Mouse (Mus musculus): ENCODE measurements around the gene Snx30.

The Snx30 gene

DNA sequence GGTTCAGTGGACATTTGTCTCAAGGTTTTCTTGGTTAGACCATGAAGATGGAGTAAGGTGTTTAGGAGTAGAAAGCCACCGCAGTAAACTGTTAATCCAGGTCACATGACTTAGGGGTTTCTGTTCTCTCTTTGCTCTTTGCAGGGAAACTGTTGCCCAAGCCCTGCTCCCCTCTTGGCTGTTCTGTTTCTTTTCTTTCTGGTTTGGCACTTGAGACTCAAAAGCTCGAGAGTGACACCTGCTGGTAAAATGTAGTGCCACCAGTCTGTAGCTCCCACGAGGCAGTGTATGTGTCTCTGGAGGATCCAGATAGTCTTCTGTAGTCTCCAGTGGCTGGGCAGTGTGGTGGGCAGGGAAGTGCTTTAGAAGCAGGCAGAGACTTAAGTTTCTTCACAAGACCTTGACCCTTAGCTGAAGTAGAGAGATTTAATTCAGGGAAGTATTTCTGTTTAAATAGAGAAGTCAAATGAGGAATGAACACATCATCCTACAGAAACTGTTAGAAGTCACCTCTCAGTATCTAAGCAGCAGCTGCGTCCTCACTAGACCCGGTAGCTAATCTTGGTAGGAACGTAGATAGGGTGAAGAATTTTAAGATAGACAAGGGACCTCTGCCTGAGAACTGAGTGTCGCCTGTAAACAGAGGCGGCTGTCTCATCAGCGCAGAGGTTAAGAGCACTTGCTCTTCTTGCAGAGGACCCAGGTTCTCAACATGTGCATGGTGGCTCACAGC is 65.4 kb downstream of the Snx30 start:
- peak; percentile 67 for DNase-seq (ENCODE audit: low read depth, low spot score)

DNA sequence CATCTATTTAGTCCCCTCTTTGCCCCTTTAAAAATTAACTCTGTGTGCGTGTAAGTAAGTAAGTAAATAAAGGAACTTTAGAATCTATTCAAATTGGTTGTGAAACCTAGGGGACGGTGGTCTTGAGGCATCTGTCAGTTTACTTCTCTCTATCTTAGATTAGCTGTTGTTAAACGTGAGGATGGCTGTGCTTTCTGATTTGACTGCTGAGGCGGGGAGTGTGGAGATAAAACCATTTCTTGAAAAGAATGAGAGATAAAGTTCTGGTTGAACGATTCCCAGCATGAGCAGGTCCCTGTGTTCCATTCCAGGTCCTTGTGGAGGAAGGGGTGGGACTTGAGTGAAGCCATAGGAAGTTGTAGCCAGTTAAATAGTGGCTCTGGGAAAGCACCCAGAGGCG is 67.6 kb downstream of the Snx30 start:
- no peak for DNase-seq (ENCODE audit: low read depth, low spot score)

DNA sequence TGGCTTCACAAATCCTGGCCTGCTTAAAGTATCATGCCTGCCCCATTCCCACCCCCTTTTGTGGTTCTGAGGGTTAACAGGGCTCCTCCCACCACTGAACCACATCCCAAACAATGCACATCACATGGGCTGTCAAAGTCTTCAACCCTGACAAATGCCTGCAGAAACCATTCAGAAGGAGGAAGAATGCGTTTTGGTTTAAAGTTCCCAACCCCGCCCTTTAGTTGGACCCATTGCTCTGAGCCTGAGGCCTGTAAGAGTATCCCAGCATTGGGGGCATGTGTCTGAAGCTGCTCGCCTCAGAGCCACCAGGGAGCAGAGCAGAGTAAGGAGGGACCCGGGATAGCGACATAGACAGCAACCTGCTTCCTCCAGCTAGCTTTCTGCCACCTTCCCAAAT is 68.2 kb downstream of the Snx30 start:
- DNase-seq (ENCODE audit: low read depth, low spot score), result no peak

DNA sequence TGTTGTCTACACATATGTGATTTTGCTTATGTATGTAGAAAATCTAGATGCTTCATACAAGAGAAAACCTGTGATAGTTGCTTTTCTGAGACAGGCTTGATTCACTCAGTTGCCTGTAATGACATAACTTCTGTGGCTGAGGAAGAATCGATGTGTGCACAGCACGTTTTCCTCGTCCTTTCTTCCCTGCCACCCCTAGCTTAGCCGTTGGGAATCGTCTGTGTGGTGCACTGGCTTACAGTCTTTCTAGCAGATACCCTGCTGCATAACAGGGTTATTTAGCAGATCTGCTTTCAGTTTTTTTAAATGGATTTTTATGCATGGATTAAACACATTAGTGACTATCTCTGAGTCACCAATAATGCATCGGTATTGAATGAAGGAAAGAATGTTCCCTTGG is 70.9 kb downstream of the Snx30 start:
- no peak for DNase-seq (ENCODE audit: low read depth, low spot score)

DNA sequence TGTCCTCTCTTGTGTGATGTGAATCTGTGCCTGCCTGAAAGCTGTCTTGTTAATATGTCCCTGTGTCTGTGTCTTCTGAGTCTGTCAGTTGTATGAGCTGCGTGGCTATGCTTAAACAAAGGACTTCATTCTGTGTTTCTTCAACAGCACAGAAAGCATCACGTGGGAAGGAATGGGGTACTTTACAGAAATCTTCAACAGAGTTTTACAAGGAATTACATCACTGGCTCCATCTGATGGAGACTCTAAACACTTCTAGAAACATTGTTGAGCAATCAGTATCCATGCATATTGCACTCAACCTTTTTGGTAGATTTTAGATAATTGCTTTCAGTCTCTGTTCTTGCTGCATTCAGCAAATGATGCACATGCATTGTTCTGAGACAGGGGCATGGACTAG is 71.4 kb downstream of the Snx30 start:
- DNase-seq (ENCODE audit: low read depth, low spot score), result no peak

DNA sequence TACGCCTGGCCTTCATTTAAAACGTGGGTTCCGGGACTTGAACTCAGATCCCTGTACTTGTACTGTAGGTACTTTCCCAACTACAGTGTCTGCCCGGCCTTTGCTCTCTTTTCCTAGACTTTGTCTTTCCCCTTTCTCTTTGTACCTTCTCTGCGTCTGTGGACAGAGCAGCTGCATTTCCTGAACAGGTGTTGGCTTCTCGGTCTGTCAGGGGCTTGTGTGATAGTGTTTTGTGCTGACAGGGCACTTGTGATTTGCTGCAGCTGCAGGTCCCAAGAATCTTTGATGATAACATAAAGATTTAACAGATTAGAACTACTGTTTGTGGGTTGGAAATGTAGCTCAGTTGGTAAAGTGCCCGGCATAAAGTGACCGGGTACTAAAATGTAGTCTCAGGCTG is 73.0 kb downstream of the Snx30 start:
- no peak for DNase-seq (ENCODE audit: low read depth, low spot score)

DNA sequence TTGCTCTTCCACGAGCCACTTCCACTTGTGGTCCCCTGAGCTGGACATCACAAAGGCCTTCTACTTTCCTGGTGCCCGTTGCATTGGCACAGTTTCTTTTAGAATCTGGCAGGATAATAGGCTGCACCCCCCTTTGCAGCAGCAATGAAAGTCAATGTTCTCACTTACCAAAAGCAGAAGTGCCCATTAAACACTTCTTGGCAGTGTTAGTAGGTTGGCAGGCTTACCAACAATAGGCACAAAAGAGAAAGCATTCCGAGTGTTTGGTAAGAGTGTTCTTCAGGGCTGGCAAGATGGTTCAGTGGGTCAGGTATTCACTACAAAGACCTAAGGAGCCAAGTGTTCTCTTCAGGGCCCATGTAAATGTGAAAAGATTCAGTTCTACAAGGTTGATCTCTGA is 73.8 kb downstream of the Snx30 start:
- DNase-seq (ENCODE audit: low read depth, low spot score), result no peak

DNA sequence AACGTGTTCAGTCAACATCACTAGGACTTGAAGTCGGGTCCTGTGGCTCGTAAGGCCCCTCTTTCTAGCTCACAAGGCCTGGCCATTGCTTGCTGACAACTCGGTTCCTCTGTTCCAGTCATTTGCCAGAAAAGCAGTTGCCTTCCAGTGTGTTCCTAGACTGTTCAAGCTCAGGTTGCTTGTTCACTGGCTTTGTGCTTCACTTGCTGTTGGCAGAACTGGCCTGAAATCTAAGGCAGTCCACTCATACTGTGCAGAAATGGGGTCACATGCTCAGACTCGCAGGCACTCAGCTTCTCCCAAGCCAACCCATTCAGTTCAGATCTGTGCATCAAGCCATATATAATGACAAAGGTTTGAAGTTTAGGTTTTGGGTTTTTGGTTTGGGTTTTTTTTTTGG is 75.1 kb downstream of the Snx30 start:
- no peak for DNase-seq (ENCODE audit: low read depth, low spot score)

DNA sequence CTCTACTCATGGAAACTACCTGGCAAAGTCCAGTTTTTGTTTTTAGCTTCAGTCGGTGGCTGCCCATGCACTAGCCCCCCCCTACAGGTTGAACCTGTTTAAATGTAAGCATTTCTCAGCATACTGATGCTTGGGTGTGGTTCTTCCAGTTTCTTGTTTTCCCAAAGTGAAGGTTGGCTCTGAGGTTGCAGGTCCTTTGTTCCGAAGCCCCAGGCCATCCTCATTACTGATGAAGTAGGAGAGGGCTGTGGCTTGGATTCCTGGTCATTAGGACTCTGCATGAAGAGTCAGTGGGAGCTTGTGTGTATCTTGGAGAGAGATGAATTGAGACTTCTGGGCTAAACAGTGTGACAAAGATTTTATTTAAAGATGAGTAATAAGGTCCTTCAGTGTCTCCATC is 75.6 kb downstream of the Snx30 start:
- DNase-seq (ENCODE audit: low read depth, low spot score), result no peak

DNA sequence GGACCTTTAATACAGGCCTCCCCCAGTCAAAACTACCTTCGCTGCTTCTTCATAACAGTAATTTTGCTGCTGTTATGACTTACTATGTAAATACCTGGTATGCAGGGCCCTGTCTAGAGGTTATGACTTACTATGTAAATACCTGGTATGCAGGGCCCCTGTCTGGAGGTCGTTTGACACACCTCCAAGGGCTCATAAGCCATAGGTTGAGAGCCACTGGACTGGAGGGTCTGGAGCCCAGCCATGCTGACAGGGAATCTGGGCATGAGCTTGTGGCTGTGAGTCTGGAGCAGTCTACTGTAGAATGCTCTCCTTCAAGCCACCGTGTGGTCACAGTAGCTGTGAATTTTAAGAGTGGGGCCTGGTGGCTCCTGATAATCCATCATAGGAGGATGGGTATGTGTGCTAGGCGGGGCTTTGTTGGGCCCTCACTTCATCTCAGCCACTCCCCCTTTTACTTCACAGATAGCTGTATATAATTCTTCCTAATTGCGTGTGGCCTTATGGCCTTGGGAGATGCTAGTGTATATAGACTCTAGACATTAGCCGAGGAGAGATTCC is 78.6 kb downstream of the Snx30 start:
- no peak for DNase-seq (ENCODE audit: low read depth, low spot score)

DNA sequence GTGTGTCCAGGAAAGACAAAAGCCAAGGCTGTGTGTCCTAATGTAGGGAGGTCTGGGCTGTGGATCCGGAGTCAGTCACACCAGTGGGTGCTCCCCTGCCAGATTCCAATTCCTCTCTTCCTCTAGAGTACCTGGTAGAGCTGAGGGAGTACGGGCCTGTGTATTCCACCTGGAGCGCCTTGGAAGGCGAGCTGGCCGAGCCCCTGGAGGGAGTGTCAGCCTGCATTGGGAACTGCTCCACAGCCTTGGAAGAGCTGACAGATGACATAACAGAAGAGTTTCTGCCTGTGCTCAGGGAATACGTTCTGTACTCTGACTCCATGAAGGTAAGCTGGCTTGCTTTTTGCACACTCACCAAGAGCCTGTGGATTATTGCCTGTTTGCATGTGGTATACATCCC is 80.6 kb downstream of the Snx30 start:
- no peak for DNase-seq (ENCODE audit: low read depth, low spot score)

DNA sequence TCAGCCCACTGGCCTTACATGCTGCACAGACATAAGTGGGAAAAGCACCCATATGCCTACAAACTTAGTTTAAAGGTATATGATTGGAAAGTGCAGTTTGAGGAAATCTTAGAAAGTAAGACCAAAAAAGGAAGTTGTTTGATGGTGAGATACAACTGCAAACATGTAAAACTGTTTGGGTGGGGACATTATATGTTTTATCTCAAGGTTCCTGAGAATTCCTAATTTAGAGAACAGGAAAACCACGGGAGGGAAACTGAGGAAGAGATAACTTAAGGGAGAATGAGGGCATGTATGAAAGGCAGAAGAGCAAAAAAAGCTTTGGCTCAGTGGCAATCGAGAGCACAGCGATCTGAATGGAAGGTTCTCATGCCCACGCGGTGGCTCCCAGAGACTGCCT is 81.4 kb downstream of the Snx30 start:
- DNase-seq (ENCODE audit: low read depth, low spot score), result no peak

DNA sequence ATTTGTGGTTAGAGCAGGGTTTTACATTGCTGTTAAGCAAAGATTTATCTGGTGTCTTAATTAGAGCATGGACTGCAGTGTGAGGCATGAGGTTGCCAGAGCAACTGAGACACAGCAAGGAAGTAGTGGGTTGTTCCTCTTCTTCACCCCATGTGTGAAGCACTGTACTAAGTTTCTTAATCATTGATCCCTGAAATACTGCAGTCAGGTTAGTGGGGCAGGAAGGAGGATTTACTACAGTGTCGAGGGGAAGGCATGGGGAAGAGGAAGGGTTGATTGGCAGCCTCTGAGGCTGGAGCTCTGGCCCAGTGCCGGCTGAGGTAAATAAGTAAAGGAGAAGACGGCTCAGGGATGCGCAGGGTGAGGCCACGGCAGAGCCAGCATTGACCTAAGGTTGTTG is 82.4 kb downstream of the Snx30 start:
- DNase-seq (ENCODE audit: low read depth, low spot score), result no peak

DNA sequence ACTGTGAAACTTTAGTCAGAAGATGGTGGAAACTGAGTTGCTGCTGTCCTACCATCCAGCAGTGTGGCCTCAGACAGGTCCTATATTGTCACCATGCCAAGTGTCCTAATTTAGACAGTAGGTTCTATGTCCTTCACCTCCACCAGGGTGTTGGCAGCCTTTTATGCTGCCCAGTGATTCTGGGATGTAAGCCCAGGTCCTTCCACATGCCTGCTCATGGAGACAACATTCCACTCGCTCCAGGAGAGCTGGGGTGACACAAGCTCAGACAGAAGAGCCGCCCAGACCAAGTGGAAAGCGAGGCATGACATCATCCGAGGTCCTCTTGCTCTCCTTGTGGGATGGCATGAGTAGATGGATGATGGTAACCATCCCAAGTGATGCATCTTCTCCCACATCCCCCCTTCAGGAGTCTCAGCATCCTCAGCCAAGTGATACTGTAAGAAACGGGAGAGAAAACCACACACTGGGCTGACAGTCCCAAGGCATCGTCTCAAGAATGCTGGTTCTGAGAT is 84.5 kb downstream of the Snx30 start:
- no peak for DNase-seq (ENCODE audit: low read depth, low spot score)

DNA sequence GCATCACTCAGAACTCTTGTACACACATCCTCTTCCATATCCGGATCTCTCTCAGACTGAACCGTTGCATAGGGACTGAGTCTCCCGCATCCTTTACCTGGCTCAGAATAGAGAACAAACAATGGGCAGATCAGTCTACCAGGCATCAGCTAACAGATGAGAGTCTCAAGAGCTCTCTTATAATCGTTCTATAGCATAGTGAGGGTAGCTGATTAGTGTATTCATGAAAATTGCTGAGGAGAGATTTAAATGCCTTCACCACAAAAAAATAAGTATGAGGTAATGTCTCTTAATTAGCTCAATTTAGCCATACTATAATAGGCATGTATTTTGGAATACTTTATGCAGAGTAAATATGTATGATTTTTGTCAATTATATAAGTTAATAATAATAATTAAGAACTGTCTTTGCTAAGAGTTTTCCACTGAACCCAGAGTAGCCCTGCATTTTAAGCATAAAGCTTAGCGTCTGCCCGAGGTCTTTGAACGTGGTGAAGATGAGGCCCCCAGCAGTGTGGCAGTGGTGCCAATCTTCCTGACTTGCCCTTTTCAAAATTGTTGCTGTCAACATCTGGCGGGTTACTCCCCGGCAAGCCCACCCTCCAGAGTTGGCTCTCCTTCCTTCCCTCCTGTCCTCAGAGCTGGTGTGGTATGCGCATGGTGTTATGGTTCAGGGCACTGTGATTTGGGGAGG is 86.2 kb downstream of the Snx30 start:
- DNase-seq (ENCODE audit: low read depth, low spot score), result no peak

DNA sequence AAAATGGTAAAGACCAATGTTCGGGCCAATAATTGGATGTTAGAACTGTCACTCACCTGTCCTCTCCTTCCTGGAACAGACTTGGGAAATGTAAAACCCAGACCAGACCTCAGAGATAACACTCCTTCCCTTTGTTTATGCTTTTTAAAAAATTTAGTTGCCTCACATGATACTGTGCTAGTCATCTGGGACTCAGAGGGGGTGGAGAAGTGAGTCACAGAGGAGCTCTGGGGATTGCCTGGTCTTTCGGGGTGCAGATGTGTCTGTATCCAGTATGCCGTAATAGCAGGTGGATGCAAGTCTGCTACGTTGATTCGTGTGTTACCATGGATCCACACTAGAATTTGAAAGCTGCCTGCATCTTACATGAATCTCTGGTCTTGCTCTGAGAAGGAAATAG is 87.1 kb downstream of the Snx30 start:
- no peak for DNase-seq (ENCODE audit: low read depth, low spot score)

DNA sequence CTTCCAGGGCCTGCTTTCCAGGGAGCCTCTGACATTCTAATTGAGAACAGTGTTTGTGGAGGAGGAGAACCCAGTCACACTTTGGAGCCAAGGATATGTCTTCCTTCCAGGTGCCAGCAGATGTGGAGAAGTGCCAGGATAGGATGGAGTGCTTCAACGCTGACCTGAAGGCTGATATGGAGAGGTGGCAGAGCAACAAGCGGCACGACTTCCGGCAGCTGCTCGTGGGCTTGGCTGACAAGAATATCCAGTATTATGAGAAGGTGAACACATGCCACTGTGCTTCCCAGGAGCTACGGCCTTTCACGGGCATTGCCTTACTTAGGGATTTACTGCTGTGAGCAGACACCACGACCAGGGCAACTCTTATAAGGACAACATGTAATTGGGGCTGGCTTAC is 88.8 kb downstream of the Snx30 start:
- no peak for DNase-seq (ENCODE audit: low read depth, low spot score)

DNA sequence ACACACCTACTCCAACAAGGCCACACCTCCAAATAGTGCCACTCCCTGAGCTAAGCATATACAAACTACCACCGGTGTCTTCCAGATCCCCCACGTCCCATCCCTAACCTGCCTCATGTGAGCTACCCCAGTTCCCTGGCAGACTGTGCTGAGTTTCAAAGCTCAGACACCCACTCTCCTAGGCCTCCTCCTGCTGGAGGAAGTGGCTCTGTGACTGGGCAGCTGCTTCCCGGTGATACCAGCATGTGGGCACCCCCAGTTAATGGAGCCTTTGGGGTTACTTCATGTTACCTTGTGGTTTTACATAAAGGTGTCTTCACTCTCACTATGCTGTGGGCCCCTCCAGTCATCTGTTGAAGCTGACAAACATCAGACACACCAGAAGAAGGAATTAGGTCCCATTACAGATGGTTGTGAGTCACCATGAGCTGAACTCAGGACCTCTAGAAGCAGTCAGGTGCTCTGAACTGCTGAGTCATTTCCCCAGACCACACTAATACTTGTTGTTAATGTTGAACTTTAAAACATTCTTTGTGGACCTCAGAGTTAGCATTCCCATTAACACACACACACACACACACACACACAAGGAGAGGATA is 89.4 kb downstream of the Snx30 start:
- no peak for DNase-seq (ENCODE audit: low read depth, low spot score)

DNA sequence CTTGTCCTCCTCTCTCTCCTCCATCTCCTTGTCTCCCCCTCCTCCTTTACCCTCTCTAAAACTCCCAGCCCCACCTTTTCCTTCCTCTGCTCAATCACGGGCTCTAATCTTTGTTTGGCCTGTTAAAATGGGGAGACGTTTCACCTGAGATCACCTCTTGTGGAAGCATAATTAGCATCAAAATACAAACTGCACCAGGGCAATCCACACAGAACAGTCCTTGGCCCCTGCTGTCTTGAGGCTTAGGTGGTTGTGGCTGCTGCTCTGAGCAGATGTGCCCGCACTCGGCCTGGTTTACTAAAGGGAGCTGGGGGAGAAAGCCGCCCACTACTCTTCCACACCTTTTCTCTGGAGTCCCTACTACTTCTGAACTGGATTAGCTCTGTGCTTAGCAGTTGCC is 90.4 kb downstream of the Snx30 start:
- DNase-seq (ENCODE audit: low read depth, low spot score), result no peak

DNA sequence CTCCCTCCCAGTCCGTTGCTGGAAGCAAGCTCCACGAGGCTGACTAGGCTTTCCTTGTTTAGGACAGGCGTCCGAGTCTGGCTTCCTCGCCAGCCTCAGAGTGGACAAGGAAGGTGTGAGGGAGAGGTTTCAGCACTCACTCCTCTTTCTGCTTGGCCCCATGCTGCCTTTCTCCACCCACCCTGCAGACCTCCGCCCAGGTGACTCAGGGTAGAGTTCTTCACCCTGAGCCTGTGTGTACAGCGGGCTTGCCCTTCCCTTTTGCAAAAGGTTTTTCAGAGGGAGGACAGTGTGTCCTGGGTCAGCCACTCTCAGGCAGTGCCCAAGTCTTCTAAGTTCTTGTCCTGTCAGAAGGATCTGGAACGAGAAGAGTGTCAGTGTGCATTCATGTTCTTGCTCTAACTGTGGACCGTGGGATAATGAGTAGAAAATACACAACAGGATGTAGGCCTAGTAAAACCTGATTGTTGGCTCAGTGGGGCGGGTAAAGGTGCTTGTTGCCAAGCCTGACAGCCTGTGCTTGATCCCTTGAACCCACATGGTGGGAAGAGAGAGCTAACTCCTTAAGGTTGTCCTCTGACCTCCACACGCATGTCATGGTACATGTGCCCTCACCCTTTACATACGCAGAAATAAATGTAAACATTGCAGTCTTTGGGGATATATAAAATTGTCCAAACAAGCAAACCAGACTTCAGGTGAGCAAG is 92.3 kb downstream of the Snx30 start:
- DNase-seq (ENCODE audit: low read depth, low spot score), result no peak

DNA sequence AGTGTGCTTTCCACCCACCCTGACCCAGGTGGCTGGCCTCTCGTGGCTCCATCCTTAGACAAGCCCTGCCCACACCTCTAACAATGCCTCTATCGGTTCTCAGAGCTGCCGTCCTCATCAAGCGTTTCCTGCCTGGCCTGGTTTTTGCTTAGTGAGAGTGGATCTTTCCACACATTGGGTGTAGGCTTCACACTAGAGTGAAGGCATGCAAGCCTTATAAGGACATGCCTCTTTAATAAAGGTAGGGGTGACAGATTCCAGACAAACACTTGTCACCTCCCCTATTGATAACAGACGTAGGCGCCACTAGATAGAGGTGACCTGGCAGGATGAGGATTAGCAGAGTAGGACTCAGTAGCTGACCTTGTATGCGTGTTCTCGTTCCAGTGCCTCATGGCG is 92.9 kb downstream of the Snx30 start:
- no peak for DNase-seq (ENCODE audit: low read depth, low spot score)

DNA sequence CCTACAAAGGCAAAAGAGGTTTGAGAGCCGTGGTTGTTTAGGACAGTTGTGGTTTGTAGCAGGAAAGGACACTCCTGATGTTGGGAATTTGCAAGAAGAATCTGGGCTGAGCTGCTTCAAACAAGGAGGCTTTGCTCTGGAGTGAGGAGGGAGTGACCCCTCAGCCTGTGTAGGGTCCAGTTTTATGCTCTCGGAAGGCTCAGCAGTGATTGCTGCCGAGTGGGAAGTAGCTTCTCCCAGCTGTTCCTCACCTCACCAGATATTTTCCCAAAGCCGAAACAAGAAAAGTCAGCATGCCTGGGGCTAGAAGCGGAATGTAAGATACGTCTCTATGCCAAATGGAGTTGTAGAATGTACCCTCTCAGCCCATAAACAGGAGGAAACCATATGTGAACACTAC is 96.2 kb downstream of the Snx30 start:
- DNase-seq (ENCODE audit: low read depth, low spot score), result no peak

Measured in embryo, embryonic 11.5 days (tissue).